ENCODE assay signal across 11 mouse cellular contexts in the genomic region with DNA sequence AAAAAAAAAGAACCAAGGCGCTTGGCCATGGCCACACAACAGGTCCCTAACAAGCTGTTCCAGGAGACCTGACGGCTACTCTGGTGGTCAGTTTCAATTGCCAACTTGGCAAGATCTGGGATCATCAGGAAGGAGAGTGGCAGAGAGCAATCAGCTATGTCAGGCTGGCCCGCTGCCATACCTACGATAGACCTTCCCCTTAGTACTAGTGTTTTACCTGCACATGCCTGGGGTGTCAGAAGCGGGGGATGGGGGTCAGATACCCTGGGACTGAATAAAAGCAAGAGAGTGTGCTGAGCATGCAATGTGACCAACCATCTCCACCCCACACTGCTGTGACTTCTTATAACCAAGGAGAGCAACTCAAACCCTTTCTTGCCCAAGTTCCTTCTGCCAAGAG. TPM values are rescaled to one million over a fixed set of nuclear protein-coding genes. Genes with fewer than 3 reads are reported as not detected.
DNase-seq lines count a peak whose midpoint lies in the region; ATAC-seq lines count a peak whose summit lies in the region.
"Had no signal": no experiment of that assay in that cellular context is flagged by ENCODE, and none has a peak within 500 bp of the region (broad histone marks: within the 10 kb centered on the region; RNA-seq: fewer than 3 reads in every experiment).

No protein-coding gene starts in this region.

- H3K36me3 ChIP-seq in lung, embryonic 16.5 days (ENCODE audit: control insufficient read depth, insufficient read depth, low read length), result peaks cover 3% of the 10 kb centered on the region; the same call in 1 of the 2 replicates
- H3K36me3 ChIP-seq in neural tube, embryonic 14.5 days (ENCODE audit: control insufficient read depth, insufficient read depth, low read length), result no peaks in the 10 kb centered on the region

- DNase-seq in cerebellum, adult 11-12 months, result peak; percentile 77
- no peak for DNase-seq in lung, postnatal 36 days
- peak; percentile 57 for DNase-seq in kidney, postnatal 14 days
- DNase-seq in lung, postnatal 4 days, result no peak
- DNase-seq in right cerebral cortex, adult 2 months (ENCODE audit: low spot score in 2 of 2), result no peak

- H3K4me1 ChIP-seq in lung, embryonic 16.5 days (replicated peaks; ENCODE audit: control insufficient read depth, insufficient read depth, low read length), result peaks cover 17% of the 10 kb centered on the region
- H3K4me1 ChIP-seq in neural tube, embryonic 14.5 days (ENCODE audit: control insufficient read depth, insufficient read depth, low read length), result peaks cover 22% of the 10 kb centered on the region

- H3K9me3 ChIP-seq in lung, embryonic 16.5 days (ENCODE audit: control insufficient read depth, low read length), result peaks cover 2% of the 10 kb centered on the region; the same call in 1 of the 2 replicates
- H3K9me3 ChIP-seq in neural tube, embryonic 14.5 days (ENCODE audit: control insufficient read depth, low read length), result no peaks in the 10 kb centered on the region

- H3K4me3 ChIP-seq in lung, embryonic 16.5 days (ENCODE audit: low read length), result no peak overlapping the region; the same call in 1 of the 2 replicates
- peak overlapping the region; percentile 60 for H3K4me3 ChIP-seq in neural tube, embryonic 14.5 days (ENCODE audit: low read depth, low read length)

- H3K27me3 ChIP-seq in lung, embryonic 16.5 days (ENCODE audit: control insufficient read depth, insufficient read depth, low read depth, low read length), result no peaks in the 10 kb centered on the region
- no peaks in the 10 kb centered on the region for H3K27me3 ChIP-seq in neural tube, embryonic 14.5 days (ENCODE audit: control insufficient read depth, insufficient read depth, low read length)
- H3K27me3 ChIP-seq: embryonic facial prominence, embryonic 15.5 days had no signal

- no peak for ATAC-seq in cerebellum, adult (ENCODE audit: insufficient number of reproducible peaks, low FRiP score, low TSS enrichment)
- no peak for ATAC-seq in lung, embryonic 16.5 days (ENCODE audit: low read depth)
- no peak for ATAC-seq in neural tube, embryonic 14.5 days (ENCODE audit: low read depth)

- no peak overlapping the region for H3K27ac ChIP-seq in lung, embryonic 16.5 days (ENCODE audit: low read length)
- H3K27ac ChIP-seq in neural tube, embryonic 14.5 days (ENCODE audit: low read depth, low read length), result no peak overlapping the region
- H3K27ac ChIP-seq: embryonic facial prominence, embryonic 15.5 days had no signal

- H3K9ac ChIP-seq in lung, embryonic 16.5 days (ENCODE audit: low read length), result no peak overlapping the region
- peak overlapping the region; percentile 57; the same call in 1 of the 2 replicates for H3K9ac ChIP-seq in neural tube, embryonic 14.5 days (replicated peaks; ENCODE audit: low read depth, low read length)

- 88% methylated on average over 5 of the region's 5 CpGs for WGBS in lung, embryonic 16.5 days
- 95% methylated on average over 5 of the region's 5 CpGs for WGBS in neural tube, embryonic 14.5 days

- H3K4me2 ChIP-seq in lung, embryonic 16.5 days (ENCODE audit: low read depth, low read length), result peak overlapping the region; percentile 59
- H3K4me2 ChIP-seq in neural tube, embryonic 14.5 days (ENCODE audit: low read depth, low read length), result peak overlapping the region; percentile 85; the same call in 1 of the 2 replicates

RNA-seq across cellular contexts. Expression of gene Rita1, which starts 1.5 kb away (rescaled TPM):
- 13.8 and 14.0 TPM in 2 replicates for polyA plus RNA-seq in lung, embryonic 16.5 days (2015; fragmentation: Nextera tagmentation; extraction: Ambion mirVana)
- 21.6 and 26.5 TPM in 2 replicates for polyA plus RNA-seq in neural tube, embryonic 14.5 days (2014; fragmentation: Nextera tagmentation; extraction: Ambion mirVana)

RNA-seq across cellular contexts. Expression of gene Ddx54, which starts 1.6 kb away (rescaled TPM):
- 36.8 and 37.8 TPM in 2 replicates for polyA plus RNA-seq in lung, embryonic 16.5 days (2015; fragmentation: Nextera tagmentation; extraction: Ambion mirVana)
- 23.2 and 27.7 TPM in 2 replicates for polyA plus RNA-seq in neural tube, embryonic 14.5 days (2014; fragmentation: Nextera tagmentation; extraction: Ambion mirVana)

RNA-seq across cellular contexts. Expression of gene Iqcd, which starts 22.1 kb away (rescaled TPM):
- 1.2 and 1.9 TPM in 2 replicates for polyA plus RNA-seq in lung, embryonic 16.5 days (2015; fragmentation: Nextera tagmentation; extraction: Ambion mirVana)
- polyA plus RNA-seq in neural tube, embryonic 14.5 days (2014; fragmentation: Nextera tagmentation; extraction: Ambion mirVana), result 0.62 and 1.3 TPM in 2 replicates

RNA-seq across cellular contexts. Expression of gene Tpcn1, which starts 22.4 kb away (rescaled TPM):
- polyA plus RNA-seq in lung, embryonic 16.5 days (2015; fragmentation: Nextera tagmentation; extraction: Ambion mirVana), result 17.8 and 18.0 TPM in 2 replicates
- 14.8 and 18.5 TPM in 2 replicates for polyA plus RNA-seq in neural tube, embryonic 14.5 days (2014; fragmentation: Nextera tagmentation; extraction: Ambion mirVana)

RNA-seq across cellular contexts. Expression of gene Cfap73, which starts 23.1 kb away (rescaled TPM):
- 0.94 and 1.5 TPM in 2 replicates for polyA plus RNA-seq in lung, embryonic 16.5 days (2015; fragmentation: Nextera tagmentation; extraction: Ambion mirVana)
- polyA plus RNA-seq in neural tube, embryonic 14.5 days (2014; fragmentation: Nextera tagmentation; extraction: Ambion mirVana), result 0.46 TPM in 1 of 2 replicates, not detected in the other
- polyA plus RNA-seq: limb, embryonic 11.5 days; small intestine, adult 2 months had no signal

Comparison
In these comparisons a context has a peak if more than half of its experiments do, and no peak if none do; other contexts are left out.
1. DNase-seq: peak in cerebellum, adult 11-12 months (single experiment) and kidney, postnatal 14 days (single experiment); none in lung, postnatal 36 days (single experiment), lung, postnatal 4 days (0 of 2) and right cerebral cortex, adult 2 months (0 of 2).